Mouse (Mus musculus): ENCODE measurements around the gene Nog. TPM values are rescaled to one million over a fixed set of nuclear protein-coding genes. Genes with fewer than 3 reads are reported as not detected.

Gene Nog
- polyA plus RNA-seq (2014; fragmentation: Nextera tagmentation; extraction: Ambion mirVana): 1.4 and 1.9 TPM in 2 replicates

DNA sequence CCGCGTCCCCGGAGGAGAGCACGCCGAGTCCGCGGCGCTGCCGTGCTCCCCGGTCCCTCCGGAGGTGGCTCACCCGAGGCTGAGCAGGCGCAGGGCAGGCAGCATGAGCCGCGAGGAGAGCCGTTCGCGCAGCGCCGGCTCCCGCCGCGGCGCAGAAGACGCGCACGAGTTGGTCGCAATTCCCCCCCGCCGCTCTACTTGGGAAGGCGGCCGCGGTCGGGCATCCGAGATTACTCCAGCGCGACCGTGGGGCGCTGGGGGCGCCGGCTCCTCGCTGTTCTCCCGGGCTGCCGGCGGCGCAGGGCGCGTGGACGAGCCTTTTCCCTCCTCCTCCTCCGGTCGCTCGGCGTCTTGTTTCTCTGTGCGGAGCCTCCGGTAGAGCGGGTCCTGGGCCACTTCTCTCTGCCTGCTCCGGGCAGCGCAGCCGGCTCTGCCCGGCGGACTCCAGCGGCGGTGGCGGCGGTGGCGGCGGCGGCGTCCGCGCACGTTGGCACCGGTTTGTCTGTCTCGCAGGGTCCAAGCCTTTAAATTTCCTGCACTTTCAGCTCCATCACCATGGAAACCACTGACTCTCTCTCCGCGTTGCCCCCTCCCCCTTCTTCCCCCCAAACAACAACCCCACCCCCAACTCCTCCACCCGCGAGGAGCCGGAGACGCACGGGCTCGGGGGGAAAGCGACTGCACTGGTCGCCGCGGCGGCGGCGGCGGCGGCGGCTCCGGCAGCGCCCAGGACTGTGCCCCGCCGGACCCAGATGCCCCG, at the start of gene Nog:
Gene Nog, minus strand, starts transcription at position 277 of the 760 bp plus-strand sequence.
- Histone ChIP-seq H3K27me3 (ENCODE audit: control insufficient read depth, insufficient read depth, low read length) (peaks cover 20% of the 10 kb centered on the region), H3K36me3 (ENCODE audit: control insufficient read depth, insufficient read depth, low read length) (0 out of 2 replicates have a peak, but pooled peaks cover 2% of the 10 kb centered on the region), H3K9me3 (replicated peaks; ENCODE audit: control insufficient read depth, low read length) (peaks cover 3% of the 10 kb centered on the region; the same call in 1 of the 2 replicates), H3K9ac (ENCODE audit: low read depth, low read length) (peak within 1 kb of the TSS; percentile 75), H3K4me1 (ENCODE audit: control insufficient read depth, insufficient read depth, low read length) (peaks cover 10% of the 10 kb centered on the region), H3K27ac (ENCODE audit: low read depth, low read length) (peak within 1 kb of the TSS; percentile 84), H3K4me2 (peak within 1 kb of the TSS; percentile 90), H3K4me3 (ENCODE audit: low read depth, low read length) (peak within 1 kb of the TSS; percentile 73)
- under 1% methylated on average over 77 of the region's 97 CpGs for WGBS (ENCODE audit: insufficient replicate concordance)
- no peak for ATAC-seq (replicated peaks; ENCODE audit: insufficient number of reproducible peaks, low FRiP score, low TSS enrichment)

DNA sequence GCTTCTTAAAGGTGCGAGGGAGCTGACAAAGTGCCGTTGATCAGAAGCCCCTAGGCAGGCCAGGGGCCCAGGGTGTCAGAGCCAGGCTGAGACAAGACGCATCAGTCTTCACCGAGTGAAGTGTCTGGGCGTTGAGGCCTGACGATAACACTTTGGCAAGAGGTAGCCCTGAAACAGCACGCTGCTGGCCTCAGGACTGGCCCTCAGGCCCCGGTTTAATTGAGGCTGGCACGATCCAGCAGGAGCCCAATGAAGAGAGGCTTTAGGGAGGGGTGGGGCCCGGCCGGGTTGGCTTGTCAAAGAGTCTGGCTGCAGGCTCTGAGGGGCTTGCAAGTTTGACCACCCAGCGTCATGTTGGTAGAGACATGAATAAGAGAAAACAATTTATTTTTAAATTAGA, 38.1 kb upstream of the Nog start:
- Histone ChIP-seq H3K4me1 (ENCODE audit: control insufficient read depth, insufficient read depth, low read length) (no peaks in the 10 kb centered on the region), H3K36me3 (ENCODE audit: control insufficient read depth, insufficient read depth, low read length) (no peaks in the 10 kb centered on the region), H3K27me3 (ENCODE audit: control insufficient read depth, insufficient read depth, low read length) (no peaks in the 10 kb centered on the region), H3K4me2 (no peak overlapping the region), H3K9ac (ENCODE audit: low read depth, low read length) (no peak overlapping the region), H3K9me3 (replicated peaks; ENCODE audit: control insufficient read depth, low read length) (no peaks in the 10 kb centered on the region), H3K4me3 (ENCODE audit: low read depth, low read length) (no peak overlapping the region), H3K27ac (ENCODE audit: low read depth, low read length) (no peak overlapping the region)
- WGBS (ENCODE audit: insufficient replicate concordance): 25% methylated on average over 12 of the region's 12 CpGs
- no peak for ATAC-seq (replicated peaks; ENCODE audit: insufficient number of reproducible peaks, low FRiP score, low TSS enrichment)

DNA sequence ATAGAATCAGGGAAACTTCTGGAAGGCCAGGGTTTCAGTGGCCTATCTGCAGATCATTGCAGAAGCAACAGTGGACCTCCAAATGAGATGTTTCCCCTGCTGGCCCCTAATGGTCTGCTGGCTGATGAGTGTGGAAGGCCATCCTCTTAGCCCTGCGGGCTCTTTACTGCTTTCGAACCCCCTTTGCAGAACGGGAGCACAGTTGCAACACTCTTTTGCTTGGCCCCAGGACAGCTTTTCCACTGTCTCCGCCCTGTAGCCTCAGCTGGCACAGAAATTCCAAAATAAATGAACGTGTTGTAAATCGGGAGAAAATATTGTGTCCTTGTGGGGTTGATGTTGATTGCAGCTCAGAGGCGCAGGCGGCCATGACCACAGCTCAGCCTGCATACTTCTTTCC, 37.7 kb upstream of the Nog start:
- Histone ChIP-seq H3K9me3 (replicated peaks; ENCODE audit: control insufficient read depth, low read length) (no peaks in the 10 kb centered on the region), H3K9ac (ENCODE audit: low read depth, low read length) (0 out of 2 replicates have a peak overlapping the region, but pooled peaks have one; percentile 28), H3K27me3 (ENCODE audit: control insufficient read depth, insufficient read depth, low read length) (no peaks in the 10 kb centered on the region), H3K27ac (ENCODE audit: low read depth, low read length) (no peak overlapping the region), H3K4me2 (no peak overlapping the region), H3K4me1 (ENCODE audit: control insufficient read depth, insufficient read depth, low read length) (no peaks in the 10 kb centered on the region), H3K4me3 (ENCODE audit: low read depth, low read length) (no peak overlapping the region), H3K36me3 (ENCODE audit: control insufficient read depth, insufficient read depth, low read length) (no peaks in the 10 kb centered on the region)
- 66% methylated on average over 8 of the region's 8 CpGs for WGBS (ENCODE audit: insufficient replicate concordance)
- no peak for ATAC-seq (replicated peaks; ENCODE audit: insufficient number of reproducible peaks, low FRiP score, low TSS enrichment)

DNA sequence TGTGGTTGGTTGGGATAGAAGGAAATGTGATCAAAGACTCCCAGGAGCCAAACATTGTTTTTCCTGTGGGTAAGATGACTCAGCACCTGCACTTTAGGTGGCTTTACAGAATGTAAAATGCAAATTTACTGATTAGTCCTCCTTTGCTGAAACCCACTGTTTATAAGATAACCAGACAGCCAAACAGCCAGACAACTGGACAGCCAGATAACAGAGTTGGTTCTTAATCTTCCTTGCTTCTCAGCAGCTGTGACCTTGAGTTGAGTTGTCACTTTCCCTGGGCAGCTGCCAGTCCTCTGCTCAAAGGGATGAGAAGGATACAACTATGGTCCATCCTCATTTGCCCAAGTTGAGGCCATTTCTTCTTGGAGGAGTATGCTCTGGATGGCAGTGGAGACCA, 35.8 kb upstream of the Nog start:
- Histone ChIP-seq H3K4me1 (ENCODE audit: control insufficient read depth, insufficient read depth, low read length) (no peaks in the 10 kb centered on the region), H3K9ac (ENCODE audit: low read depth, low read length) (no peak overlapping the region), H3K27ac (ENCODE audit: low read depth, low read length) (no peak overlapping the region), H3K36me3 (ENCODE audit: control insufficient read depth, insufficient read depth, low read length) (no peaks in the 10 kb centered on the region), H3K9me3 (replicated peaks; ENCODE audit: control insufficient read depth, low read length) (no peaks in the 10 kb centered on the region), H3K4me2 (no peak overlapping the region), H3K4me3 (ENCODE audit: low read depth, low read length) (no peak overlapping the region), H3K27me3 (ENCODE audit: control insufficient read depth, insufficient read depth, low read length) (no peaks in the 10 kb centered on the region)
- no peak; the same call in 1 of the 2 replicates for ATAC-seq (replicated peaks; ENCODE audit: insufficient number of reproducible peaks, low FRiP score, low TSS enrichment)

DNA sequence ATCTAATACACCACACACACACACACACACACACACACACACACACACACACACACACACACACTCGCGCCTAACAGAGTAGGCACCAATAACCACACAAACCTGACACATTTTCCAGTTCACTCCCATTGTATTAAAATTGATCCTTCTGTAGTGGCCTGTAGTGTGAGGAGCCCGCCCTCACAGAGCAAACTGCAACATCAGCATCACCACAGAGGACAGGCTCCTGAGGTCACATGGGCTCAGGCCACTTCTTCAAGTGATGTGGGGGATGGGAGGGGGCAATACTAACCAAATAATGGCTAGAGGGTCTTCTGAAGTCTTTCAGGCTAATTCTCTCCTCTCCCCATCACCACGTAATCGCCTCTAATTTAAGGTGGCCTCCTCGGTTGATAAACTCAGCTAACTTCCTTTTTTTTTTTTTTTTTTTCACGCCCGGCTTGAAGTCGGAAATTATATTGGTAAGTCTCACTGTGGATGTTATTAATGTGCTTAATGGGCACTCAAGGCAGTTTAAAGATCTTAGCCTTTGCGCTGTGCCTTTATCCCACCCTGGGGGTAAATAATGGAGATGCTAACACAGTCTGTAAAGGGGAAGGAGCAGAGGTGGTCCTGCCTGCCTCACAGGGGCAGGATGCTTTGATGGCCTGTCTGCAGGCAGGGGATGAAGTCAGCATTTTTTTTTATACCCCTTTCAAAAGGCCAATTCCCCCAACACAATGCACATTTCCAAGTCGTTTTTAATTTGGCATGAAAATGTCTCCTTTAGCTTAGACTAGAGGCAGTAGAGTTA, 25.2 kb upstream of the Nog start:
- Histone ChIP-seq H3K27me3 (ENCODE audit: control insufficient read depth, insufficient read depth, low read length) (no peaks in the 10 kb centered on the region), H3K9ac (ENCODE audit: low read depth, low read length) (no peak overlapping the region), H3K4me2 (no peak overlapping the region), H3K9me3 (replicated peaks; ENCODE audit: control insufficient read depth, low read length) (no peaks in the 10 kb centered on the region), H3K36me3 (ENCODE audit: control insufficient read depth, insufficient read depth, low read length) (no peaks in the 10 kb centered on the region), H3K27ac (ENCODE audit: low read depth, low read length) (no peak overlapping the region), H3K4me3 (ENCODE audit: low read depth, low read length) (no peak overlapping the region), H3K4me1 (ENCODE audit: control insufficient read depth, insufficient read depth, low read length) (no peaks in the 10 kb centered on the region)
- ATAC-seq (replicated peaks; ENCODE audit: insufficient number of reproducible peaks, low FRiP score, low TSS enrichment): no peak
- WGBS (ENCODE audit: insufficient replicate concordance): 66% methylated on average over 11 of the region's 11 CpGs

DNA sequence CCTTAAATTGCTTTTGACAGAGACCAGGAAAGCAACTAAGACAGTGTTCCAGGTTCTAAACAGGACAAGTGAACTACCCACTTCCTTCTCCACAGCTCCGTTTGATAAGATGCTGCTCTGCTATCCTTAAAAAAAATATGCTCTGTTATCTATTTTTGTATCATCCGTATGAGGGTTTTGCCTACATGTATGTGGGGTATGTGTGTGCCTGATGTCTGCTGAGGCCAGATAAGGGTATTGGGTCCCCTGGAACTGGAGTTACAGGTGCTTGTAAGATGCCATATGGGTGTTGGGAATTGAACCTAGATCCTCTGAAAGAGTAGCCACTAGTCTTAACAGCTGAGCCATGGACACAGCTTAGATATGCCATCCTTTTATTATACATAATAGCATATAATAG, 19.6 kb upstream of the Nog start:
- no peak for ATAC-seq (replicated peaks; ENCODE audit: insufficient number of reproducible peaks, low FRiP score, low TSS enrichment)
- WGBS (ENCODE audit: insufficient replicate concordance): 72% methylated on average over 2 of the region's 2 CpGs
- H3K27me3 ChIP-seq (ENCODE audit: control insufficient read depth, insufficient read depth, low read length): no peaks in the 10 kb centered on the region
- no peak overlapping the region for H3K4me2 ChIP-seq
- no peaks in the 10 kb centered on the region for H3K36me3 ChIP-seq (ENCODE audit: control insufficient read depth, insufficient read depth, low read length)
- H3K9me3 ChIP-seq (replicated peaks; ENCODE audit: control insufficient read depth, low read length): no peaks in the 10 kb centered on the region
- H3K27ac ChIP-seq (ENCODE audit: low read depth, low read length): no peak overlapping the region
- no peak overlapping the region for H3K4me3 ChIP-seq (ENCODE audit: low read depth, low read length)
- H3K4me1 ChIP-seq (ENCODE audit: control insufficient read depth, insufficient read depth, low read length): peaks cover 5% of the 10 kb centered on the region
- no peak overlapping the region for H3K9ac ChIP-seq (ENCODE audit: low read depth, low read length)

DNA sequence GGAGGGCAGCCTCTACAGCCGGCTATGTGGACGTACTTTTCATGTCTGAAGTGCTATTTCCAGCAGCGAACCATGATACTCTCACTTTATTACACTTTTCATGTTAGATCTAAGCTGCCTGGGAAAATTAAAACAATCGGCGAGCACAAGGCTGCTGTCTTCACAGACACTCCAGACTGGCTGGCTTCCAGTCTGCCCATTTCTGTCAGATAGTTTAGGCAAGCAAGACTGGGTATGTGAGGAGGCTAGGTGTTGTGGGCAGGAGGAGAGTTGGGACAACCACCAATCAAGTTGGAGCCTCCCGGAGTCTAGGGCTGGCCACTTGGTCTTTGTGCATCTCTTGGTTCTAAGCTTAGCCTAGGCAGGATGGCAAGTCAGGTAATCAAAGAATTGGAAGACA, 17.5 kb upstream of the Nog start:
- Histone ChIP-seq H3K36me3 (ENCODE audit: control insufficient read depth, insufficient read depth, low read length) (no peaks in the 10 kb centered on the region), H3K9ac (ENCODE audit: low read depth, low read length) (no peak overlapping the region), H3K4me3 (ENCODE audit: low read depth, low read length) (no peak overlapping the region), H3K27me3 (ENCODE audit: control insufficient read depth, insufficient read depth, low read length) (no peaks in the 10 kb centered on the region), H3K9me3 (replicated peaks; ENCODE audit: control insufficient read depth, low read length) (no peaks in the 10 kb centered on the region), H3K4me1 (ENCODE audit: control insufficient read depth, insufficient read depth, low read length) (peaks cover 5% of the 10 kb centered on the region), H3K27ac (ENCODE audit: low read depth, low read length) (no peak overlapping the region), H3K4me2 (no peak overlapping the region)
- no peak for ATAC-seq (replicated peaks; ENCODE audit: insufficient number of reproducible peaks, low FRiP score, low TSS enrichment)
- WGBS (ENCODE audit: insufficient replicate concordance): 53% methylated on average over 6 of the region's 6 CpGs

DNA sequence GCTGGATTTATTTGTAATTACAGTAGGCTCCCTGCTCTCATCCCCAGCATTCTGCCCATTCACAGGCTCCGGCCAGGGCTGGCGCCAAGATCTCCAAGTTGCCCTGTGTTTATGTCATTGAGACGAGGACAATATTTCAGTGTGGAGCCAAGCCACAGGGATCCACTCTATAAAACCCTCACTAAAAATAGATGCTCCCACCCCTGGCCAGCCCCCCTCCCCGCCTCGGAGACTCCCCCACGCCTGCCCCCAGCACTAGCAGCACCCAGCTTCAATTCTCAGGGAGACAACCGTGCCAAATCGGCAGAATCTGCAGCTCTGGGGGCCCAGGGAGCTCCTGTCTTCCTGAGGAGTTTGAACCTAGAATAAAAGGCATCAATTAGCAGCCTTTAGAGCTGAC, 16.2 kb upstream of the Nog start:
- Histone ChIP-seq H3K27me3 (ENCODE audit: control insufficient read depth, insufficient read depth, low read length) (no peaks in the 10 kb centered on the region), H3K4me3 (ENCODE audit: low read depth, low read length) (no peak overlapping the region), H3K9ac (ENCODE audit: low read depth, low read length) (no peak overlapping the region), H3K9me3 (replicated peaks; ENCODE audit: control insufficient read depth, low read length) (no peaks in the 10 kb centered on the region), H3K4me1 (ENCODE audit: control insufficient read depth, insufficient read depth, low read length) (peaks cover 5% of the 10 kb centered on the region), H3K27ac (ENCODE audit: low read depth, low read length) (no peak overlapping the region), H3K4me2 (peak overlapping the region; percentile 49), H3K36me3 (ENCODE audit: control insufficient read depth, insufficient read depth, low read length) (no peaks in the 10 kb centered on the region)
- no peak for ATAC-seq (replicated peaks; ENCODE audit: insufficient number of reproducible peaks, low FRiP score, low TSS enrichment)
- 9% methylated on average over 8 of the region's 8 CpGs for WGBS (ENCODE audit: insufficient replicate concordance)

Data from heart, embryonic 11.5 days (tissue).